Mouse (Mus musculus): Measurements from ENCODE around the gene Olfr683. TPM values are rescaled to one million over a fixed set of nuclear protein-coding genes. Genes with fewer than 3 reads are reported as not detected.

Olfr683 gene
- polyA plus RNA-seq, 1 experiment from 2014 or later: not detected

Other genes with a start within 250 kb of the Olfr683 start
- not detected in 2 replicates for gene Olfr667, start 225.5 kb downstream of the Olfr683 start, polyA plus RNA-seq (2014; fragmentation: Nextera tagmentation; extraction: Ambion mirVana)
- not detected in 2 replicates for gene Olfr668, start 219.0 kb downstream of the Olfr683 start, polyA plus RNA-seq (2014; fragmentation: Nextera tagmentation; extraction: Ambion mirVana)
- not detected in 2 replicates for gene Olfr669, start 212.8 kb downstream of the Olfr683 start, polyA plus RNA-seq (2014; fragmentation: Nextera tagmentation; extraction: Ambion mirVana)
- not detected in 2 replicates for gene Olfr670, start 184.4 kb downstream of the Olfr683 start, polyA plus RNA-seq (2014; fragmentation: Nextera tagmentation; extraction: Ambion mirVana)
- gene Olfr671, start 167.9 kb downstream of the Olfr683 start, polyA plus RNA-seq (2014; fragmentation: Nextera tagmentation; extraction: Ambion mirVana): not detected in 2 replicates
- gene Olfr672, start 145.0 kb downstream of the Olfr683 start, polyA plus RNA-seq (2014; fragmentation: Nextera tagmentation; extraction: Ambion mirVana): not detected in 2 replicates
- gene Olfr675, start 118.6 kb downstream of the Olfr683 start, polyA plus RNA-seq (2014; fragmentation: Nextera tagmentation; extraction: Ambion mirVana): not detected in 2 replicates
- gene Olfr676, start 114.3 kb downstream of the Olfr683 start, polyA plus RNA-seq (2014; fragmentation: Nextera tagmentation; extraction: Ambion mirVana): not detected in 2 replicates
- not detected in 2 replicates for gene Olfr677, start 95.6 kb downstream of the Olfr683 start, polyA plus RNA-seq (2014; fragmentation: Nextera tagmentation; extraction: Ambion mirVana)
- not detected in 2 replicates for gene Olfr678, start 82.5 kb downstream of the Olfr683 start, polyA plus RNA-seq (2014; fragmentation: Nextera tagmentation; extraction: Ambion mirVana)
- not detected in 2 replicates for gene Olfr679, start 65.8 kb downstream of the Olfr683 start, polyA plus RNA-seq (2014; fragmentation: Nextera tagmentation; extraction: Ambion mirVana)
- gene Olfr680-ps1, start 54.2 kb downstream of the Olfr683 start, polyA plus RNA-seq (2014; fragmentation: Nextera tagmentation; extraction: Ambion mirVana): not detected in 2 replicates
- not detected in 2 replicates for gene Olfr681, start 30.2 kb downstream of the Olfr683 start, polyA plus RNA-seq (2014; fragmentation: Nextera tagmentation; extraction: Ambion mirVana)
- gene Olfr684, start 16.6 kb upstream of the Olfr683 start, polyA plus RNA-seq (2014; fragmentation: Nextera tagmentation; extraction: Ambion mirVana): not detected in 2 replicates
- not detected in 2 replicates for gene Olfr685, start 39.0 kb upstream of the Olfr683 start, polyA plus RNA-seq (2014; fragmentation: Nextera tagmentation; extraction: Ambion mirVana)
- not detected in 2 replicates for gene Olfr686, start 60.5 kb upstream of the Olfr683 start, polyA plus RNA-seq (2014; fragmentation: Nextera tagmentation; extraction: Ambion mirVana)
- gene Olfr688, start 141.1 kb upstream of the Olfr683 start, polyA plus RNA-seq (2014; fragmentation: Nextera tagmentation; extraction: Ambion mirVana): not detected in 2 replicates
- gene Olfr689, start 164.2 kb upstream of the Olfr683 start, polyA plus RNA-seq (2014; fragmentation: Nextera tagmentation; extraction: Ambion mirVana): not detected in 2 replicates
- gene Olfr690, start 187.1 kb upstream of the Olfr683 start, polyA plus RNA-seq (2014; fragmentation: Nextera tagmentation; extraction: Ambion mirVana): not detected in 2 replicates
- gene Olfr691, start 195.3 kb upstream of the Olfr683 start, polyA plus RNA-seq (2014; fragmentation: Nextera tagmentation; extraction: Ambion mirVana): not detected in 2 replicates
- gene Olfr692, start 221.2 kb upstream of the Olfr683 start, polyA plus RNA-seq (2014; fragmentation: Nextera tagmentation; extraction: Ambion mirVana): not detected in 2 replicates
- not detected in 2 replicates for gene Gm5901, start 228.0 kb upstream of the Olfr683 start, polyA plus RNA-seq (2014; fragmentation: Nextera tagmentation; extraction: Ambion mirVana)